Mouse (Mus musculus) natural killer cell, adult 2 months (primary cell): Measurements from ENCODE around the gene Ifitm5.

Source experiments
- DNase-seq, 2 experiments: peaks; one replicate each; pipeline ENCODE4 v3.0.0; 2022; ENCODE audit warnings: low spot score in 2 of 2

Ifitm5 gene

DNA sequence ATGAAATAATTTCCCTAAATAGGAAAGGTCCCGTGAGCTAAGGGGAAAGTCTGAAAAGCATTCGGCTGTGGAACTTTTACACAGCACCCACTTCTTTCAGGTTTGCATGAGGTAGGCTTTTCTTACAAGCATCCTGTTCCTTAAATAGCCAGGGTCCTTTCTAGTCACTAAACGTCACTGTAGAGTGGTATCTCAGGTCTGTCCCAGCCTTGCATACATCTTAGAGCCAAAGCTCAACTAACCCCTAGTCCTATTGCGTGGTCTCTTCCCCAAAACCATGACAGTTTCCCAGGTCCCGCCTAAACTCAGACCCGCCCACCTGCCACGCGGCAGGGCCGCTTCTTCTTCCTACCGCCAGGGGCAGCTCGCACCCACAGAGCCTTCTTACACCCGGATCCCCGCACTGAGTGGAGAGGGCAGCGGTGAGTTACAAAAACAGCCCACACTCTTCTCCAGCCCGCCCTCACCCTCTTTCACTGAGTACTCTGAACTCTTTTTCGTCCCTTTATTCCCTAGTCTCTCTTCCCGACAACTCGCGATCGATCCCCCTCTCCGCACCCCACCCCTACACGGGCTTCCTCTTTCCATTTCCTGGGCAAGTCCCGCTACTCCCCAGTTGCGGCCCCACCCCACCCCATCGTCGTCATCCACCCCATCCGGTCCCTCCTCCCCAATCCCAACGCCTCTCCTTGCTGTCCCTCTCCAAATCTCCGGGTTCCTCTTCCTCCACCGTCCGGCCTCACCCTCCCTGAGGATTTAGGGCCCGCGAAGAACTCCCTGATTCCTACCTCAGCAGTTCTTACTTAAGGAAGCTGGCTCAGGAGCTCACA lies 8.7 kb downstream of the Ifitm5 start, which contains the start of gene Pgghg:
TSS of gene Pgghg (plus strand) at position 170 of the 830 bp plus-strand sequence.
- DNase-seq, result peak; percentile 69 to 76

GRCm38 (mm10) chr7:140939669-140940171 lies 10.4 kb downstream of the Ifitm5 start:
- DNase-seq, result no peak

GRCm38 (mm10) chr7:140938896-140939295 lies 11.2 kb downstream of the Ifitm5 start:
- no peak for DNase-seq

DNA sequence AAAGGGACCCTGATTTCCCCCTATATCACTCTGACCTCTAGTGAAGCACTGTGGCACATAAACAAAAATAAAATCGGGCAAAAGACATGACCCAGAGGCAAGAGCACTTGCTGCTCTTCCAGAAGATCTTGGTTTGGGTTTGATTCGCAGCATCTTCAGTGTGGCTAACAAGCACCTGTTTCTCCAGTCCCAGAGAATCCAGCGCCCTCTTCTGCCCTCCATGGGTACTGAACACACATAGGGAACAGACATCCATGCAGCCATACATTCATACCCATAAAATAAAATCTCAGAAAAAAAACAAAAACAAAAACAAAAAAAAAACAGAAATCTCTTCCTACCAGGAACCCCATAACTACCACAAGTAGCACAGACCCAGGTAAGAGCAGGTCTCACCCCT lies 11.7 kb downstream of the Ifitm5 start:
- DNase-seq, result no peak

DNA sequence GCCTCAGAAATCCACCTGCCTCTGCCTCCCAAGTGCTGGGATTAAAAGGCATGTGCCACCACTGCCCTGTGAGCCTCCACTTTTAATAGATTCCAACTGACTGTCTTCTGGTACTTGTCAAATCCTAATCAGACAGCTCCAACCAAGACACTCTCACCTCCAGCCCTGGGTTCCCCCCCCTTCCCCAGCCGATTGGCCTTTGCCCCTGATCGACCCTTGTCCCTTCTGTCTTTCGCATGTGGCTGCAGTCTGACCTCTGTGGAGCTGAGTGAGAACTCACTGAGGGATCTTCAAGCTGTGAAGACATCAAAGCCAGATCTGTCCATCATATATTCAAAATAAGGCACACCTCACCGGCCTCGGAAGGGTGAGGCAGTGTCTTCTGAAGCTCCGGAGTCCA lies 22.9 kb downstream of the Ifitm5 start:
- no peak for DNase-seq

DNA sequence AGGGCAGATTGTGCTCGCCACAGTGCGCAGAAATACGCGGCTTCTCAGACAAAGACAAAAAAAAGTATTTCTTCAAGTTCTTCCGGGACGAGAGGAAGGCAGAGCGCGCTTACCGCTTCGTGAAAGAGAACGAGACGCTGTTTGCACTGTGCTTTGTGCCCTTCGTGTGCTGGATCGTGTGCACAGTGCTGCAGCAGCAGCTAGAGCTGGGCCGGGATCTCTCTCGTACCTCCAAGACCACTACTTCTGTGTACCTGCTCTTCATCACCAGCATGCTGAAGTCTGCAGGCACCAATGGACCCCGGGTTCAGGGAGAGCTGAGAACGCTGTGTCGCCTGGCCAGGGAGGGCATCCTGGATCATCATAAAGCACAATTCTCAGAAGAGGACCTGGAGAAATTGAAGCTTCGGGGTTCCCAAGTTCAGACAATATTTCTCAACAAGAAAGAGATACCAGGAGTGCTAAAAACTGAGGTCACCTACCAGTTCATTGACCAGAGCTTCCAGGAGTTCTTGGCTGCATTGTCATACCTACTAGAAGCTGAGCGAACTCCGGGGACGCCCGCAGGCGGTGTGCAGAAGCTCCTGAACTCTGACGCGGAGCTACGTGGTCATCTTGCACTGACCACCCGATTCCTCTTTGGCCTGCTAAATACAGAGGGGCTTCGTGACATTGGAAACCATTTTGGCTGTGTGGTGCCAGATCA lies 26.9 kb downstream of the Ifitm5 start:
- DNase-seq, result no peak

DNA sequence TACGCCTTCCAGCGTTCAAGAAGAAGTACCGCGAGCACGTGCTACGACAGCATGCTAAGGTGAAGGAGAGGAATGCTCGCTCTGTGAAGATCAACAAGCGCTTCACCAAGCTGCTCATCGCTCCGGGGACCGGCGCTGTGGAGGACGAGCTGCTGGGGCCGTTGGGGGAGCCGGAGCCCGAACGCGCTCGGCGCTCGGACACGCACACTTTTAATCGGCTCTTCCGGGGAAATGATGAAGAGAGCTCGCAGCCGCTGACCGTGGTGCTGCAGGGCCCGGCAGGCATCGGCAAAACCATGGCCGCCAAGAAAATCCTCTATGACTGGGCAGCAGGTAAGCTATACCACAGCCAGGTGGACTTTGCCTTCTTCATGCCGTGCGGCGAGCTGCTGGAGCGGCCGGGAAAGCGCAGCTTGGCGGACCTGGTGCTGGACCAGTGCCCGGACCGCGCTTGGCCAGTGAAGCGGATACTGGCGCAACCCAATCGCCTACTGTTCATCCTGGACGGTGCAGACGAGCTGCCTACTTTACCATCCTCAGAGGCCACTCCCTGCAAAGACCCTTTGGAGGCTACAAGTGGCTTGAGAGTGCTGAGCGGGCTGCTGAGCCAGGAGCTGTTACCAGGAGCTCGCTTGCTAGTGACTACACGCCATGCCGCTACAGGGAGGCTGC lies 27.6 kb downstream of the Ifitm5 start:
- DNase-seq, result no peak

- DNase-seq, result no peak
Observed at GRCm38 (mm10) chr7:140921225-140921975, 28.7 kb downstream of the Ifitm5 start.

- DNase-seq, result no peak
Observed at GRCm38 (mm10) chr7:140920418-140921029, 29.6 kb downstream of the Ifitm5 start, which contains the start of gene Nlrp6. TSS of gene Nlrp6 (plus strand) at chr7:140920902.

DNA sequence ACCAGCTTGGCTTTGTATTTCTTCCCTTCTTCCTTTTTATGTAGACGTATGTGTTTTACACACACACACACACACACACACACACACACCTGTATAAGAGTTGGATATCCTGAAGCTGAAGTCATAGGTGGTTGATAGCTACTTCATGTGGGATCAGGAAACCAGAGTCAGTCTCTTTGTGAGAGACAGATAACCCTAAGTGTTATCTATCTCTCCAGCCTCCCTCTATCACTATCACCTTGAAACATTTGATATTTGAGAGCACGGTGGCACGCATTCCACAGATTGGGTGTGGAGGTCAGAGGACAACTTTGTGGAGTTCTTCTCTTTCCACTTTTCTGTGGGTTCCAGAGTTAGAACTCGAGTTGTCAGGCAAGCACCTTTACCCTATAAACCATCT lies 30.2 kb downstream of the Ifitm5 start:
- no peak for DNase-seq

DNA sequence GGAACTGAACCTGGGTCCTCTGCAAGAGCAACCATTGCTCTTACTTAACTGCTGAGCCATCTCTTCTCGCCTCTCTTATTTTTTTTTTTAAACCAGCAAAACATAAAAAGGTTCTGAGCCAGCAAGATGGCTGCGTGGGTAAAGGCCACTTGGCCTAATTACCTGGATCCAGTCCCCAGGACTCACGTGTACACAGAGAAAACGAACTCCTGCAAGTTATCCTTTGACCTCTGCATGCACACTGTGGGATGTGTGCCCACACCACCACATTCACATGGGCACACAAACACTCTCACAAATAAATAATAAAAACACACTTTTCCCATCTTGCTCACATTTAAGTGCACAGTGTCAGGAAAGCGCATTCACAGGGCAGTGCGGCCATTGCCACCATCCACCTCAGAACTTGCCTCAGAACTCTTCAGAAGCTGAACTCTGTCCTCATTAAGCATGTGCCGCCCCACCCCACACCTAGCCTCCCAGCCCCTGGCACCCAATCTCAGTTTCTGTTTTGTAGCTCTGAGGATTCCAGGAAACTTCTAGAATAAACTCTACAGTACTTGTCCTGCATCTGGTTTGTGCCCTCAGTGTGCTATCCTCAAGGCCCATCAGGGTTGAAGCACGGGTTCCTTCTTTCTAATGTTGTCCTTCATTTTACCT lies 35.9 kb downstream of the Ifitm5 start:
- no peak for DNase-seq

DNA sequence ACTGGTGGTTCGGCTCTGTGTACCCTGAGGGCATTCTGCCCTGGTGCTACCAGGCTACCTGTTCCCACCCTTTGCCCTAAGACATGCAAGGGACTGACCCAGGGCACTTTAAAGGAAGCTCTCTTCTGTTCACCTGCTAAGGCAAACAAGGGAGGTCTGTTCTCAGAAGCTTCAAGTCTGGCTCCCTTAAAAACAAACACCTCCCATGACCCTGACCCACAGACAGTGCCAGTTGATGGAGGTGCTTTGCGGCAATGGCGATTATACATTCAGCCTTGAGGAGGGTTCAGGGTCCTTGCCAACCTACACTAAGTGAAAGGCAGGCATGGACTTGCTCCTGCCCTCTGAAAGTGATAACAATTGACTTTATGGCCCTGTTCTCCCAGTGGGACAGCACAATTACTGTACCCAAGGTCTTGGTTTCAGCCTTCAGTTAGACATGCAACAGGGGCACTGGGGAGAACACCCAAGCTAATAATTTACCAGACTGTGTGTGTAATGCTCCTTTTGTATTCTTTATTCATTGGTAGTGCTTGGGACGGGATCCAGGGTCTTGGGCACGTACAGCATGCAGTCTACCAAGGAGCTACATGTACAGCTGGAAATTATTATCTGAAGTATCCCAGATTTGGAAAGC lies 37.1 kb downstream of the Ifitm5 start:
- no peak for DNase-seq

- no peak for DNase-seq
Observed at GRCm38 (mm10) chr7:140912293-140912692, 37.8 kb downstream of the Ifitm5 start.

DNA sequence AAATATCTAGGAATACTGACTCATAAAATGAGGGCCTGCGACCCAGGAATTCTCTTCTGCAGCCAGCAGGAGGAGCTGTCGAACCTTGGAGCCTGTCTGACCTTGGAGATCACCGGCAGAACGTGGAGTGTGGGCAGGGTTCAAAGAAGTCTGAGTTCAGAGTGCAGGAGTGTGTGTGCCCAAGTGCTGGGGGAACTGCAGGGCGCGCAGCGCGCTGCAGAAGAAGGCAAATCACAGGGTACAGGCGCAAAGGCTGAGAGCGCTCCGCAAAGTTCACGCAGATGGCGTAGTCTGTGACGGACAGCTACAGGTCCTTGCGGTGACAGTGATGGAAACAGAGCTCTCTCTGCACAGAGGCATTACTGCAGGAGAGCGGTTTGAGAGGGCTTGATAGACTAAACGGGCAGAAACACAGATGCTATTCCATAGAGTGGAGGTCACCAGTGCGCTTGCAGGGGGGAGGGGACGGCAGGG lies 41.4 kb downstream of the Ifitm5 start:
- DNase-seq, result peak; percentile 35 to 63

GRCm38 (mm10) chr7:140908181-140908580 lies 41.9 kb downstream of the Ifitm5 start:
- no peak for DNase-seq

DNA sequence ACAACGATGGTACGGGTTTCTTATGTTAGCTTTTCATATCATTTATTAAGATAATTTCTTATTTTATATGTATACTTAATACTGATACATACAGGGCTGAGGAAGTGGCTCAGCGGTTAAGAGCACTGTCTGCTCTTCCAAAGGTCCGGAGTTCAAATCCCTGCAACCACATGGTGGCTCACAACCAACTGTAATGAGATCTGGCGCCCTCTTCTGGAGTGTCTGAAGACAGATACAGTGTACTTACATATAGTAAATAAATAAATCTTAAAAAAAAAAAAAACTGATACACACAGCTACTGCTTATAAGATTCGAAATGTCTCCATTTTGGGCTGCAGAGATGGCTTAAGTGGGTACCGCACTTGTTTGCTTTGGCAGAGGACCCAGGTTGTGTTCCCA lies 42.4 kb downstream of the Ifitm5 start:
- no peak for DNase-seq

DNA sequence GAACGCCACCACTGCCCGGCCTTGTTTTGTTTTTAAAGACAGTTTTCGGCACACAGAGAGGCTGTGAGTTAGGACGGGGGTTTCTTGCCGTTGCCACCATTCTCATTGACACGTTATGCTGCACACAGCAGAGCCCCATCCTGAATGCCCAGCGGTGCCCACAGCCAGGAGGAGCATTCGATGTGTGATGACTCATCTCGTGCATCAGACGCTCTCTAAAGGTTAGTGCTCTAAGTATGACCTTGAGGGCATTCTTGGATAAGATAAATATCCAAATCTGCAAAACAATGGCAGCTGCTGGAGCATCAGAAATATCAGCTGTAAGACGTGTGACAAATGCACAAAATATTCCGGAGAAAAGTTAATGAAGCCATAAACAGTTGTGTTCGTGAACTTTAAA lies 43.0 kb downstream of the Ifitm5 start:
- no peak for DNase-seq

GRCm38 (mm10) chr7:140905642-140906081 lies 44.4 kb downstream of the Ifitm5 start:
- no peak for DNase-seq

GRCm38 (mm10) chr7:140903212-140903611 lies 46.9 kb downstream of the Ifitm5 start:
- DNase-seq, result peak; percentile 51 to 67
